Mouse (Mus musculus) heart, postnatal 0 days (tissue): ENCODE measurements around the gene Fam178b. TPM values are rescaled to one million over a fixed set of nuclear protein-coding genes. Genes with fewer than 3 reads are reported as not detected.

Experiments
- ATAC-seq: fragments of 200-750 bp; cut with Nextera tagmentation; 2 replicates; pipeline ENCODE4 v1.8.0; 2017; ENCODE audit warnings: low read depth, moderate number of reproducible peaks, moderate library complexity; ENCODE audit not compliant: insufficient read depth
- DNase-seq: peaks from one replicate; pipeline ENCODE4 v3.0.0-alpha.2; 2016; ENCODE audit warnings: low spot score
- H3K27ac ChIP-seq: fragments of 300-500 bp; sonication (generic); 2 replicates; pipeline ENCODE4 v1.5.1; 2014; ENCODE audit warnings: low read depth, mild to moderate bottlenecking
- H3K27me3 ChIP-seq: fragments of 300-500 bp; sonication (generic); 2 replicates; pipeline ENCODE4 v1.6.1; 2014; ENCODE audit warnings: low read length, mixed read lengths; ENCODE audit not compliant: control insufficient read depth, insufficient read depth
- H3K36me3 ChIP-seq: fragments of 300-500 bp; sonication (generic); replicated peaks from 2 replicates; pipeline ENCODE4 v1.6.1; 2014; ENCODE audit warnings: low read length, mixed read lengths; ENCODE audit not compliant: control insufficient read depth, insufficient read depth
- H3K4me1 ChIP-seq: fragments of 300-500 bp; sonication (generic); 2 replicates; pipeline ENCODE4 v1.6.1; 2014; ENCODE audit warnings: antibody characterized with exemption; ENCODE audit not compliant: control insufficient read depth, insufficient read depth
- H3K4me2 ChIP-seq: fragments of 300-500 bp; sonication (generic); 2 replicates; pipeline ENCODE4 v1.6.1; 2014; ENCODE audit warnings: low read depth, mild to moderate bottlenecking, low read length, moderate library complexity
- H3K4me3 ChIP-seq: fragments of 300-500 bp; sonication (generic); 2 replicates; pipeline ENCODE4 v1.5.1; 2014; ENCODE audit warnings: low read depth, low read length
- H3K9ac ChIP-seq: fragments of 300-500 bp; sonication (generic); replicated peaks from 2 replicates; pipeline ENCODE4 v1.6.1; 2014; ENCODE audit warnings: low read depth, low read length, mixed read lengths
- H3K9me3 ChIP-seq: fragments of 300-500 bp; sonication (generic); replicated peaks from 2 replicates; pipeline ENCODE4 v1.6.1; 2016; ENCODE audit warnings: low read length; ENCODE audit not compliant: control insufficient read depth
- CTCF ChIP-seq: IDR thresholded peaks from 2 replicates; pipeline ENCODE4 v1.5.1; 2016; ENCODE audit warnings: antibody characterized with exemption, control low read depth, low read depth
- EP300 ChIP-seq: IDR thresholded peaks from 2 replicates; pipeline ENCODE4 v1.6.1; 2016; ENCODE audit warnings: antibody characterized with exemption, low read depth
- WGBS: fragments of 180-500 bp; shearing (Covaris S2); extraction: QIAGEN DNeasy Blood & Tissue Kit; methylation state at CpG from one replicate; pipeline ENCODE4 v1.1.7; 2014; 5-methylcytosine and 5-hydroxymethylcytosine counted together
- polyA plus RNA-seq: library from polyadenylated mRNA; unstranded; fragments of >200 nt; fragmentation: Nextera tagmentation; extraction: Ambion mirVana; gene quantifications from 2 replicates; pipeline ENCODE4 v1.2.1, GENCODE M21; 2015
- total RNA-seq: library from RNA; depleted of rRNA; stranded (reverse); fragments of >200 nt; gene quantifications from 2 replicates; pipeline ENCODE4 v1.2.3, GENCODE M21; 2014; ENCODE audit warnings: low replicate concordance

Fam178b gene
- total and polyA plus RNA-seq, 2 experiments from 2014 or later: 0.81 TPM; not detected in 1

GRCm38 (mm10) chr1:36587860-36588259, 95.1 kb downstream of the Fam178b start:
- Histone ChIP-seq H3K36me3 (no peaks in the 10 kb centered on the region), H3K4me2 (no peak overlapping the region), H3K9me3 (no peaks in the 10 kb centered on the region), H3K27ac (peak overlapping the region; percentile 72; the same call in 1 of the 2 replicates), H3K4me1 (peaks cover 23% of the 10 kb centered on the region), H3K4me3 (no peak overlapping the region), H3K9ac (no peak overlapping the region), H3K27me3 (no peaks in the 10 kb centered on the region)
- no peak for ATAC-seq
- WGBS: 93% methylated on average over 6 of the region's 6 CpGs
- DNase-seq: no peak
- no peak for TF ChIP-seq EP300
- no peak for TF ChIP-seq CTCF

DNA sequence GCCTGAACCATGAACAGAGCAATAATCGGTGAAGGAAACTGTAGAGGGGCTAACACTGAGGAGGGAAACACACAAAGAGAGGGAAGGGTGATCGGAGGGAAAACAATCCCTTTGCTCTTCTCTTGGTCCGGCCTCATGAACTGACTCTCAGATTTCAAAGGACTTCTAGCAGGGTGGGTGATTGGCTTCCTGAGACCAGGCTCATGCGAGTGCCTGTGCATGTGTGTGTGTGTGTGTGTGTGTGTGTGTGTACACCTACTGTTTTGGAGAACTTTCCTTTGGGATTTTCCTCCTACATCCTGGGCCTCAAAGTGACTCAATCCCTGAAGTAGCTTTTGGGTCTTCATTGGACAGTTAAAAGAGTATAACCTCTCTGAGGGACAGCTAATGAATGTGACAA, 96.7 kb downstream of the Fam178b start:
- H3K4me3 ChIP-seq: no peak overlapping the region
- no peaks in the 10 kb centered on the region for H3K9me3 ChIP-seq
- H3K36me3 ChIP-seq: no peaks in the 10 kb centered on the region
- H3K4me1 ChIP-seq: peaks cover 30% of the 10 kb centered on the region
- TF ChIP-seq CTCF (no peak), EP300 (no peak)
- no peak for ATAC-seq
- no peak for DNase-seq
- H3K4me2 ChIP-seq: no peak overlapping the region
- H3K27me3 ChIP-seq: no peaks in the 10 kb centered on the region
- 66% methylated on average over 4 of the region's 4 CpGs for WGBS
- H3K9ac ChIP-seq: no peak overlapping the region
- H3K27ac ChIP-seq: no peak overlapping the region

DNA sequence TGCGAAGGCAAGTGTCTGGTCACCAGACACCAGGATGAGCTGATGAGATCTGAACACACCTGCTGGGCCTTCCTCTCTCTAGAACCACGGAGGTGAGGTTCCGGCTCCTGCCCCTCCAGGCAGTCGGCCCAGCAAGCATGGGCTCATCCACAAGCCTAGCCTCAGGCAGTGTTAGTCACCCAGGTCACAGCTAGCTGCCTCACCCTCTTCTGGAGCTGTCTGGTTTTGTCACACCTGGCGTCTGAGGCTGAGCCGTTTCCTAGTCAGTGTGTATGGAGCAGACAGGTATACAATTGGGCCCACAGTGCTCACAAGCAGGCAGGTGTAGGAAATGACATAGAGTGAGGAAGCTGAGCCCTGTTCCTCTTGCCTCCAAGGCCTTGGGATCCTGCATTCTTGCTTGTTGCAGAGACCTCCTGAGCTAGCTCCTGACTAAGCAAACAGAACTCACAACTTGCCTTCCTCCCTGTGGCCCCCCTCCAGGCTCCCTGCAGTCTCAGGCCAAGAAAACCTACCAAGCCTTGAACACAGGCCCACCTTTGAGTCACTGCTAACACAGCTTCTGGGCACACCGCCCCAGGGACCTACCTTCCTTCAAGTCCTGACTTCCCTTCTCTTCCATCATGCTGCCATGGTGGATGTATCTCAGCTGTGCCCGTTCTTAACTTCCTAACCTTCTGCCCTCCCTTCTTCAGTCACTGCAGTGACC, 99.4 kb downstream of the Fam178b start:
- whole genome bisulfite sequencing: 82% methylated on average over 8 of the region's 8 CpGs
- Histone ChIP-seq H3K9me3 (no peaks in the 10 kb centered on the region), H3K27me3 (no peaks in the 10 kb centered on the region), H3K4me1 (peaks cover 40% of the 10 kb centered on the region), H3K4me2 (no peak overlapping the region), H3K4me3 (no peak overlapping the region), H3K27ac (no peak overlapping the region), H3K9ac (no peak overlapping the region), H3K36me3 (no peaks in the 10 kb centered on the region)
- TF ChIP-seq EP300 (no peak), CTCF (no peak)
- DNase-seq (no peak), ATAC-seq (no peak)

- no peak overlapping the region for H3K9ac ChIP-seq
- no peak overlapping the region for H3K4me3 ChIP-seq
- WGBS: 58% methylated on average over 8 of the region's 8 CpGs
- H3K4me2 ChIP-seq: no peak overlapping the region
- ATAC-seq: no peak
- TF ChIP-seq EP300: no peak
- TF ChIP-seq CTCF: no peak
- no peak overlapping the region for H3K27ac ChIP-seq
- DNase-seq: no peak
- no peaks in the 10 kb centered on the region for H3K36me3 ChIP-seq
- no peaks in the 10 kb centered on the region for H3K9me3 ChIP-seq
- H3K27me3 ChIP-seq: no peaks in the 10 kb centered on the region
- peaks cover 34% of the 10 kb centered on the region for H3K4me1 ChIP-seq
These were observed 100.8 kb downstream of the Fam178b start for GRCm38 (mm10) chr1:36582211-36582610.

- H3K4me2 ChIP-seq: peak overlapping the region; percentile 47; the same call in 1 of the 2 replicates
- no peaks in the 10 kb centered on the region for H3K36me3 ChIP-seq
- ATAC-seq: peak; percentile 31
- no peak for DNase-seq
- H3K27ac ChIP-seq: peak overlapping the region; percentile 76
- WGBS: 55% methylated on average over 5 of the region's 5 CpGs
- no peak overlapping the region for H3K9ac ChIP-seq
- no peak for TF ChIP-seq CTCF
- TF ChIP-seq EP300: no peak
- H3K4me1 ChIP-seq: peaks cover 34% of the 10 kb centered on the region
- H3K27me3 ChIP-seq: no peaks in the 10 kb centered on the region
- no peaks in the 10 kb centered on the region for H3K9me3 ChIP-seq
- no peak overlapping the region for H3K4me3 ChIP-seq
These were observed 101.7 kb downstream of the Fam178b start for GRCm38 (mm10) chr1:36581260-36581659.
